Mouse (Mus musculus): ENCODE measurements around the gene Ubtf.

Ubtf gene

DNA sequence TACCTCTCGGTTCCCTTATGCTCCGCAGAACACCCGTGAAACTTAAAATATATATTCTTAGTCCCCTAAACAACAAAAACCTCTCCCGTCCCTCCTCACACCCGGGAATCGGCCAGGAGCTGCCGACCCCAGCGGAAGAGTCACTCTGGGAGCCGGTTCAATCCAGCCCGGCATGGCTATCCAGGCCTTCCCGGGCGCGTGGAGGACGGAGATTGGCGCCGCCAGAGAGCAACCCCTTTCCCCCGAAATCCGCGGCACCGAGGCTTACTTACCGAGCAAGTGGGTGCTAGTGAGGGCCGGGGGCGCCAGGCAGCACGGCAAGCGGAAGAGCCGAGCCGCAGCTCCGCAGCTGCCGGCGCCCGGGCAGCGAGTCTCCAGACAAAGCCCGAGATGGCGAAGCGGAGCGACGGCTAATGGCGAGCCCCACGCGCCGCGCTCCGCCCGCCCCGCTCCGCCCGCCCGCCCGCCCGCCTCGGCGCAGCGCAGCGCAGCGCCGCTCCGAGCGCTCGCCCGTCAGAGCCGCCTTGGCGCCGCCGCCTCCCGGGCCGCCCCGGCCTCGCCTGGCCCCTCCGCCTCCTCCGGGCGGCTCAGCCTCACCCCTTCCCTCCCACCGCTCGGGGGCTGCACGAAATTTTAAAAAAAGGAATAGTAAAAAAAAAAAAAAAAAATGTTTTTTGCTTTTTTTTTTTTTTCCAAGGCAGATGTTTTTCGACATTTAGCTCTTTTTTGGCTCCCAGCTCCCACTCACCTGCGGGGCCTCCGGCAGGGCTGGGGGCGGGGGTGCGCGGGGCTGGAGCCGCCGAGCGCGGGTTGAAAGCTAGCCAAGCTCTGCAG is 749 bp downstream of the Ubtf start:
- no peak for DNase-seq (ENCODE audit: extremely low read depth, low read depth, low spot score)

DNA sequence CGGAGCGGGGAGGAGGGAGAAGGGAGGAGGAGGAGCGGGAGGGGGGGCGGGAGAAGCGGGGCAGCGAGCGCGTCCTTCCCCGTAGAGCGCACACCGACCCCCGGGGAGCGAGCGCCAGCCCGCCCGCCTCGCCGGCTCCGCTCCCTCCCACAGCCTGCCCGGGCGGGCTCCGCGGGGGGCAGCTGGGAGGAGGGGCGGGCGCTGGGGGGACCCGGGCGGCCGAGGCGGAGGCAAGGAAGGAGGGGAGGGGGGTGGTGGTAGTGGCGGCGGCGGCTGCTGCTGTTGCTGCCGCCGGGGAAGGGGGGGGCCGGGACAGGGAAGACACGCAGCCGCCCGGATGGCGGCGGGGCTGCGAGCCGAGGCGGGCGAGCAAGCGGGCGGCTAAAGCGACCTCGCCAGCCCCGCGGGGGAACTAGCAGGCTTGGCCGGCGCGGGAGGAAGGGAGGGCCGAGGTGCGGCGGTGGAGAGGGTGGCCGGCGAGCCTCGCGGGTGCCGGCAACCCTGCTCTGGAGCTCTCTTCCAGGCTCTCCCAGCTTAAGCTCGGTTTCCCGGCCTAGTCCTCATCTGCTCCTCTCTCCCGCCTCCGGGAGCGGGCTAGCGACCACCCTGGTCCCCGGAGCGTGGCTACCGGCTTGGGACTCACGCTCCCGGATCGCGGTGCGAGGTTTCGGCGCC is 1.5 kb downstream of the Ubtf start:
- no peak for DNase-seq (ENCODE audit: extremely low read depth, low read depth, low spot score)

DNA sequence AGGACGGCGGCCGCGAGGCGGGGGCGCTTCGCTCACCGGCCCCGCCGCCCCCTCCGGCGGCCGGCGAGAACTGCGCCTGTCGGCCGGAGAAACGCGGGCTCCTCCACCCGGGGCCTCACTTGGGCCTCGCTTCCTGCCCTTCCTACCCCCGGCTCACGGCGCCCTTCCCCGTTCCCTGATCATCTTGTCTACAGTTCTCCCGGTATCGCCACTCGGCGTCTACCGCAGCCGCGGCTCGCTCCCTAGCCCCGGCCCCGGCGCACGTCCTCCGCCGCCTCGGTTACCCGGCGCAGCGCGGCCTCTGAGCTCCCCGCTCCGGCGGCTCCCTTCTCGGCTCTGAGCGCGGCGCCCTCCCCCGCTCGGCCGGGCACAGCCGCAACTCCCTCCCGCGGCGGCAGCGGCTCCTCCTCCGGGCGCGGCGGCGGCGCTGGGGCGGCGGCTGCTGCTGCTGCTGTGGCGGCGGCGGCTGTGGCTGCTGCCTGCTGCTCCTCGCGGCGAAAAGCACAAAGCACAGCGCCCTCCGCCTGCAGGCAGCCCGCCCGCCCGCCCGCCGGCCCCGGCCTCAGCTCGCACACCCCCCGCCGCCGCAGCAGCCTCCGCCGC is 2.1 kb downstream of the Ubtf start:
- no peak for DNase-seq (ENCODE audit: extremely low read depth, low read depth, low spot score)

DNA sequence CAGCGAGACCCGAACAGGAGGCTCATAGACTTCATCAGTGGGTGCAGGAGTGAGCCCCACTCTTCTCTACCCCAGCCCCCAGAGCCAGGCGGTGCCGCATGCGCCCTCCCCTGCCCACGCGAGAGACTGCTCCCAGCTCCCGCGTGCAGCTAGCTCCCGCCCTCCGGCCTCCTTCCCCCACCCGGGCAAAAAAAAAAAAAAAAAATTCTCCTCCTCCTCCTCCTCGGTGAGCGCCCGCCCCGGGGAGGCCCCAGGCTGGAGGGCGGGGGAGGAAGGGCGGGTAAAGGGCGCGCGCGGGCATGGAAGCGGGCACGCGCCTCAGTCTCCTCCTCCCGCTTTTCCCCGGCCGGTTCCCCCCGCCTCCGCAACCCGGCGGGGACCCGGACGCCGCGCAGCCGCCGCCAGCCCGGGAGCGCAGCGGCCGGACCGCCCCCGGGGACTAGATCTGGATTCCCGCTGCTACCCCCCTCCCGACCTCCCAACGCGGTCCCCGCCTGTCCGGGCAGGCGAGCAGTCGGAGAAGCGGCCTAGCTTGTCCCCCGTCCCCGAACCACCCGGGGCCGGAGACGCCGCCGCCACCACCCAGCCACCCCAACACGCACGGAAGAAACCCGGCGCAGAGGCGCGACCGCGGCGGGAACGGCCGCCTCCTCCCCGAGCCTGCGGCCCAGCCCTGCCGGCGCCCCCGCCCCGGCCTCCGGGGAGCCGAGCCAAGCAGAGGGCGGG is 2.8 kb downstream of the Ubtf start:
- no peak for DNase-seq (ENCODE audit: extremely low read depth, low read depth, low spot score)

DNA sequence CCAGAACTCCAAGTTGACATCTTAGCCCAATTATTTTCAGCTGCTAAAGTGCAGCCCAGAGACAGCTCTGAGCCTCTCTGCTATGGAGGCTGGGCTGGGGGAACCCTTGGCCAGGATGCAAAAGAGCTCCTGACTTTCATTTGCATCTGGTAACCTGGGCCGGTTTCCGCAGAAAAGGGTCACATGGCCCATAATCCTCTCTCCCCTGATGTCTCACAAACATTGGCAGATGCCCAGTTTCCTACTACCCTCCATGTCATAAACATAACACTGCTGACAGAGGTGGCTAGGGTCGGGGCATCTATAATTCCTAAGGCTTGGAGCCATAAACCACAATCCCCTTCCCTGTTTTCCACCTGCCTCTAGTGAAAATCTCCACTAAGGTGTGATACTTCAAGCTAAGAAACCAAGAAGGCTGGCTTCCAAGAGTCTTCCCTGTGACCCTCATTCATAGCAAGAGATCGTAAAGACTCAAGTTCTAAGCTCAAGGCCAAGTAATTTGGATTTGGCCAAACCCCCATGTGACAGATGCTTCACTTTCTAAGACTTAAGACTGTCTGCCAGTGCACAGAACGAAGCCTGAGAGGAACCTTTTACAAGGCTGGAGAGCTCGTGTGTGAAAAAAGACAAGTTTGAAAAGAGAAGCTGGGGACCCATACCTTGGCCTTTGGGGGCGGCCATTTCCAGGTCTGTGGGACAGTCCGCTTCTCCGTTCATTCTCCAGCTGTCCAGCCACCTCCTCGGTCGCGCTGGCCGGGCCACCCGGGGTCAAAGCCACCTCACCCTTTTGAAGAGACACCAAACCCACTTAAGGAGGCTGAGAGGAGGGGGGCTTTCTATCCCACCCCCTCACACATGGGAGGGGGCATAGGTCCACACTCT is 3.6 kb downstream of the Ubtf start:
- no peak for DNase-seq (ENCODE audit: extremely low read depth, low read depth, low spot score)

DNA sequence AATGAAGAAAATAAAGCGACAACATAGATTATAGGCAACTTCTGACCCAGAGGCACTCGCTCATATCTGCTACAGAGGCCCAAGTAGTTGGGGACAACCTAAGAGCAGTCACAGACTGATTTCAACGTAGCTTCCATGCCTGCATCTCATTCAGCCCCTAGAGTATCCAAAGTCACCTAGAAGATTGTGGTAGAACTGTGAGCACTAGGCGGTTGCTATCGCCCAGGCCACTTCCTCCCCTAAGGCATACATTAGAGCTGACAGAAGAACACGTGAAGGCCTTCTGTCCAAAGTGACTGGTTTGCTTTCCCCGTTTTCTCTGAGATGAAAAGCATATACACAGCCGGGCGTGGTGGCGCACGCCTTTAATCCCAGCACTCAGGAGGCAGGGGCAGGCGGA is 5.2 kb downstream of the Ubtf start:
- no peak for DNase-seq (ENCODE audit: extremely low read depth, low read depth, low spot score)

DNA sequence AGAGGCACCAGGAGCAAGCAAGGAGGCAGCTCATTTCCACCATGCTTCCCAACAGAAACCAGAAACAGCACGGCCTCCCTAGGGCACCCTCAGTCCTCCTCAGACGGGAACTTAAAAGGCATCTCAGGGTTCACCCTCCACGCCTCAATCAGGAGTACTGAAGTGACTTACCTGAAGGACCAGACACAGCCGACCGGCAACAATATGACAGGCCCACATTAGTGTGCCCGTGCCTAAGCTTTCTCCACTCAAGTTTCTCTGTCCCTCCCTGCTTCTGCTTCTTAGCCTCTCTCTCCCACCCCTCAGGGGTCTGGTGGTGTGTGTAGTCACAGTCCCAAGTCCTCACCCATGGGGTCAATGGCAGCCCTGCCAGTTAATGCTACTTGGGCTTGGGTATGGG is 7.0 kb downstream of the Ubtf start:
- no peak for DNase-seq (ENCODE audit: extremely low read depth, low read depth, low spot score)

DNA sequence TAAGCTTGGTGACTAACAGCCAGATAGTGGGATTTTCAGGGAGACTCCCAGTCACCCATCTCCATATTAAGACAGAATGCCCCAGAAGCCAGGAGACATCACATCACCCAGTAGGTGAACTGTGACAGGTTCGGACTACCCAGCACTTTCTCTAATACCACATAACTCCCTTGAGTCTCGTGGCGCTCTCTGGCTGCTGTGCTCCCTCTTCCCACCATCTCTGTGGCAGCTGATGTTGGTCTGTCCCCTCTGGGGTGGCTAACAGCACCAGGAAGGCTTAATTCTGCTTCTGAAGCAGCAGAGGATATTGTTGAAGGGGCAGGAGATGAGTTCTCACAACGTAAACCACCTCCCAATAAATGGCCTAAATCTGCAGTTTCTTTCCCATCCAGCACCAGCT is 7.6 kb downstream of the Ubtf start:
- DNase-seq (ENCODE audit: extremely low read depth, low read depth, low spot score) = no peak

DNA sequence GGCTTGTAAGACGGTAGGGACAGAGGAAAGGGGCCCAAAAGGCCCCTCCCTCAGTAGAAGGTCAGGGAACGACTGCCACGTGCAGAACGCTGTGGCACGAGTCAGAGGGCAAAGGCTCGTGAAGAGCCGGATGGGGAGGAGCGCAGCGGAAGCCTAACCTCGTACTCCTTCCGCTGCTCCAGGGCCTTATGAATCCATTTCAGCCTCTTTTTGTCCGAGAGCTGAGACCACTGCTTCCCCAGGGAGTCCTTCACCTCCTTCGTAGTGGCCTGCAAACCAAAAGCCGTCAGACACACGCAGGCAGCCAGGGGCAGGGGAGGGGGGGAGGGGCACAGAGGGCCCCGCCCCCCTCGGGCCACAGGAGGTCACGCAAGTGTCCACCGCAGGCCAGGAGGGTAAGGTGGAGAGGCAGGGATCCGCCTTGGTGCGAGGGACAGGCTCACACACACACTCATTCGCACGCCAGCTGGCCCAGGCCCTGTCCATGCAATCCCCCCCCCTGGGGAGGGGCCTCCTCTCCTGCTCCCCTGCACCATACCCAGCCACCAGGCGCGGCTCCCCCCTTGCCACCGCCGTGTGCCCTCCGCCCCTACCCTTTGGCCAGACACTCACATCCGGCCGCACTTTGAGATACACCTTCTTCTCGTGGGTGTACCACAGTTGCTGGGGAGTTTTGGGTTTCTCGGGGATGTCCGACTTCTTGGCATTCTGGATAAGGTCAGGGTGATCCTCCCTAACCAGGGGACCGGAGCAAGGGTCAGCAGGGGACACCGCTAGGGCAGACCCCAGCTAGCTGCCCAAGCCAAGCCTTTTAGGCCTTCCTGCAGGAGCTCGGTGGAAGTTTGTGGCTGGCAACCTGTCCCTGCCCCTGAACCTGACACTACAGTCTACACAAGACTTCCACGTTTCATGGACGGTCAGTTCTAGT is 8.5 kb downstream of the Ubtf start:
- no peak for DNase-seq (ENCODE audit: extremely low read depth, low read depth, low spot score)

DNA sequence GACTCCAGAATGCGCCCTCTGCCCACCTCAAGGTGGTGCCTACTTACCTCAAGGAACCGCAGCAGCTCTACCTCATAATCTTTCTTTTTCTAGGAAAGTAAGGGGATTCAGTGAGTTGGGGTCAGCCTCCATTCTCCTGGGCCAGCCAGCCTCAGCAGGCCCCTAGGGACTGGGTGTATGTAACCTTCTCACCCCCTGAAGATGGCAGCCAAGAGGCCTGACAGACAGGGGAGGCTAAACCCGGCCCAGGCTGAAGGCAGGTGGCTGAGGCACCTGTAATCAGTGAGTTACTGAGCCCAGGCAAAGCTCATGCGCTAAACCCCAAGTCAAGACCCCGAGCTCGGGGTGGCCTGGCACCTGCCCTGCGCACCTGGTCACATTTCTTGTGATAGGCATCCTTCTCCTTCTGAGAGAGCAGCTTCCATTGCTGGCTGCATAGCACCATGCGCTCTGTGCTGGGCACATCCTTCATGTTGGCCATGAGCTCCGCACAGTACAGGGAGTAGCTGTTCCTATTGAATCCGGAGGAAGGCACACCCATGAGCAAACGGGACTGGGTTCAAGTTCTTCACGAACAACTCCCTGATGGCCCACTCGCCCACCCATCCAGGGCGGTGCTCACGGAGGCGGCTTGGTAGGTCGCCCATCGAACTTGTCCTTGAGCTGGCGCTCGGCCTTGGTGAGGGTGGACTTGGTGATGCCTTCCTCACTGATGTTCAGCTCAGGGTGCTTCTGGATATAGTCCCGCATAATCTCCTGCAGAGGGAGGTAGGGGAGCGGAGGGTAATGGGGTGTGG is 9.5 kb downstream of the Ubtf start:
- no peak for DNase-seq (ENCODE audit: extremely low read depth, low read depth, low spot score)

DNA sequence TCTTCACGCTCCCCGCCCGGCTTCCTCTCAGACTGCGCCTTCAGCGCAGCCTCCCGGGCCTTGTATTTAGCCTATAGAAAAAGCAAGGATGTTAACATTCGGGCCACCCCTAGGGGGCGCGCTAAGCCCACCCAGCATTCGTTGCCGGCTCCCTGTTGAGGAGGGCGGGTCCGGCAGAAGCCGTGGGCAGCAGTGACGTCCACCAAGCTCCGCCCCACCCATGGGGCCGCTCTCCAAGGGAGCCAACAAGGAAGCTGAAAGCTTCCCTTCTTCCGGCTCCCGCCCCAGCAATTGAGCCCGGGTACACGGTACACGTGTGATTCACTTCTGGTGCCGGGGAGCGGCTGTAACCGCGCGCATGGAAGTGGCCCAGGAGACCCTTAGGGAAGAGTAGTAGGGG is 10.6 kb downstream of the Ubtf start:
- DNase-seq (ENCODE audit: extremely low read depth, low read depth, low spot score) = no peak

DNA sequence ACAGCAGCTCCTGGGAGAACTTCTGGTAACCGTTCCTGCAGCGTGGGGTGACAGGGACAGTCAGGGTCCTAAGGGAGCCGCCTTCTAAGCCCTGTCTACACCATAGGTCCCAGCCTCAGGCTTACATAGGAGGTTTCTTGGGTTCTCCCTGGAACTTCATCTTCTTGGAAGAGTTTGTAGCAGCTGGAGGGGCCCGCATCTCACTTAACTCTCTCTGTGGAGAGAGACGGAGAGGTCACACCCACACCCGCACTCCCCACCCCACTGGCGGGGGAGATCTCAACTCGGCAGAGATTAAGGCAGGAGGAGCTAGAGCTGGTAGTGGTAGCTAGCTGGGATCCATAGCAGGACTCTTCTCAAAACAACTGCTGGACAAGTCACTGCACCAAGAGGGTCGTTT is 11.4 kb downstream of the Ubtf start:
- DNase-seq (ENCODE audit: extremely low read depth, low read depth, low spot score) = no peak

DNA sequence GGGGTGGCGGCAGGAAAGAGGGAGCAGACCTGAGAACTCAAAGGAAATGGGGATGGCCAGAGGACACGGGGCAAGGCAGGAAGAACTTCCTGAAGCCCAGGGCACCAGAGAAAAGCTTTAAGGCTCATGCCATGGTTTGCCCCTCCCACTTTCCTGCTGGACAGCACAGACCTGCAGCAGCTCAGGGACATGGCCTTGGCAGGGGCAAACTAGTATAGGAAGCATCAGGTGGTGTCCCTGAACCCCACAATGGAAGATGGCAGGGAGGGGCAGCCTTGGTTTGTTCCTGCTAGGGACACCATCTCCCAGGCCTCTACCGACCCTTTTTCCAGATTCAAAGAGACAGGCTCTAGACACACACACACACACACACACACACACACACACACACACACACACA is 14.2 kb downstream of the Ubtf start:
- DNase-seq (ENCODE audit: extremely low read depth, low read depth, low spot score) = no peak

DNA sequence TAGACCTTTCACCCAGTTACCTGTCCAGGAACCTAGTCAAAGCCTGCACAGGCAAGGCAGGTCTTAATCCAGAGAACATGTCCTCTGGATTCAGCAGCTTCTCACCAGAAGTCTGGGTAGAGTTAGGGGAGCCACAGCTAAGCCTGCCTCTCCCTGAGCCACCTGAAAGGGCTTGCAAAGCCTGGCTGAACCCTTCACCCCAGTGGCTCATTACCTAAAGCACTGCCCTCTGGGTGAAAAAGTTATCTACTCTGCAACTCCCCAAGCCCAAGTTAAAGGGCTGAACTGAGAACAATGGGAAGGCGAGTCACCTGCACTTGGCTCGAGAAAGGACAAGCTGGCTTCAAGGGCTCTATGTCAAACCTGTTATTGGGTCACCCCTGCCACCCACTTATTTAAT is 15.4 kb downstream of the Ubtf start:
- DNase-seq (ENCODE audit: extremely low read depth, low read depth, low spot score) = no peak

DNA sequence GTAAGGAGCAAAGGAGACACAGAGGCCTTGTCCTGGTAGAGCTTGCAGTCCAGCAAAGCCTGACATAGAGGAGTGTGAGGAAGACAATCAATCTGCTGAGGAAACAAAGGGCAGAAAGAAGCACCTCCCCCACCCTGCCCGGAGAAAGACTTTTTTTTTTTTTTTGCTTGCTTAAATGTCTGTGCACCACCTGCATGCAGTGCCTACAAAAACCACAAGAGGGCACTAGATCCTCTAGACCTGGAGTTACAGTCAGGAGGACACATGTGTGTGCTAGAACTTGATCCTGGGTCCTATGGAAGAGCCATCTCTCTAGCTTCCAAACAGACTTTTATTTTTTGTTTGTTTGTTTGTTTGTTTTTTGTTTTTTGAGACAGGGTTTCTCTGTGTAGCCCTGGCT is 19.7 kb downstream of the Ubtf start:
- no peak for DNase-seq (ENCODE audit: extremely low read depth, low read depth, low spot score)

DNA sequence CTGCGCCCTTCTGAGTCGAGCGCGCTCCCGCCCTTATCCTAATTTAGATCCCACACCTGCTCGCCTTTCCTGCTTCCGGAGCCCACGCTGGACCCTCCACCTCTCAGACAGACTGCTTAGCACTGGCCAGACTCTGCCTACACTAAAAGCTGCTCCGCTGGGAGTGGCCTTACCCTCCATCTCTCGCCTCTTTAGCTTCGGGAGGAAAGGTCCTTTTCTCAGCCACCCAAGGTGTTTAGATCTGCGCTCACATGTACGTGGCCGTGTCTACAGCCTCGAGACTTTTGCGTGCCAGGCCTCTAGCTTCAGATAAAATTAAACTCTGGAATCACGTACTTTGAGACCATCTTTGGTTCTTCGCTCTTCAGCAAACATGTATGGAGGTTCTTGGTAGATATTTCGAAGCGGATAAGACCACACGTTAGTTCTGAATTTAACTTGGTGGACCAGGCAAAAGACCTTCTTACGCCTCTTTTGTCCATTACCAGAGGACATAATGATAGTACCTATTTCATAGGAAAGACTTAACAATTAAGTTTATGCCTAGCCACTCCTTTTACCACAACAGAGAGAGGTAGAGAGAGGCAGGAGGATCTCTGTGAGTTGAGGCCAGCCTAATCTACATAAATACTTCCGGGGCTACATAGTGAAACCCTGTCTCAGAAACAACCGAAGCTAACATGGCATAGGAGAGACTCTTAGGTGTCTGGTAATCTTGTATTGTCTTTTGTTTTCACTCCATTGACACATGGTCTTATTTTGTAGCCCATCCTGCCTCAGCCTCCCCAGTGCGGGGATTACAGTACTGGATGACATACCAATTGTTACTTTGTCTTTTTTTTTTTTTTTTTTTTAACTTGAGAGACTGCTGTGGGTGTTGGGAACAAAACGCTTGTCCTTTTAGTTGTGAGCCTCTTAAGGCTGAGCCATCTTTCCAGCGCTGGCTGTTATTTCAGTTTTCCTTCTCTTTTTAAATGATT is 21.7 kb downstream of the Ubtf start:
- DNase-seq (ENCODE audit: extremely low read depth, low read depth, low spot score) = no peak
